8 mouse cellular contexts compared by ENCODE assay signal in the genomic region with DNA sequence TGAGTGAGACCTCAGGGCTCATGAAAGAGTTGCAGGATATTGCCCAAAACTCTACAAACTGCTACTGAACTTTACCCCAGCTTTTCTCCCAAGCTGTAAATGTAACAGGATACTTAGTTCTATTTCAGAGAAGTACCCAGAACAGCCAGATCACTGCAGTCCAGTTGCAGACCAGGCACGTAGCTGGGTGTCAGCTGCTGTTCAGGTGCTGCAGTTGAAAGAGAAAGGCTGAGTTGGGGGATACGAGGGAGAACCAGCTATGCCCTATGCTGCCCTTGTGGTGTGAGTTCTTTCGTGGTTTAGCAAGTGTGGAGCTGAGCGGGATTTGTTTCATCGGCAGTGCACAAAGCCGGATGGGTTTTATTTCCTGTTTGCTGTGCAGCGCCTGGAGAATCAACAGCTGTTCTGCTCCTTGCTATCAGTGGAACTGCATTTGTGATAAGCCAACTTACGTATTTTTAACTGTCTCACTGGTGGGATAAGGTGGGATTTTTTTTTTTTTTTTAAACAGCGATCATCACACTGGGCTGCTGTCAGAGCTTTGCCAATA.
DNase-seq lines count a peak whose midpoint lies in the region; ATAC-seq and TF ChIP-seq lines count a peak whose summit lies in the region.

No protein-coding gene starts in this region.

- H3K4me2 ChIP-seq in hindbrain, embryonic 13.5 days, result no peak overlapping the region

- H3K4me3 ChIP-seq in bone marrow macrophage, adult 2 months (ENCODE audit: insufficient read depth, low read length), result peak overlapping the region; percentile 41
- no peak overlapping the region for H3K4me3 ChIP-seq in hindbrain, embryonic 13.5 days

- intact Hi-C loops in heart, postnatal 14 days (cut with DNase I), result no loop called here

- no peaks in the 10 kb centered on the region for H3K9me3 ChIP-seq in hindbrain, embryonic 13.5 days

- 83% methylated on average over 9 of the region's 9 CpGs for WGBS in hindbrain, embryonic 13.5 days

- H3K36me3 ChIP-seq in hindbrain, embryonic 13.5 days, result no peaks in the 10 kb centered on the region

- TF ChIP-seq CTCF in bone marrow macrophage, adult 2 months (IDR thresholded peaks at IDR 0.05; ENCODE audit: low read depth, low read length), result no peak

- H3K27ac ChIP-seq in bone marrow macrophage, adult 2 months (ENCODE audit: insufficient read depth, low read depth, low read length), result peak overlapping the region; percentile 93
- no peak overlapping the region for H3K27ac ChIP-seq in hindbrain, embryonic 13.5 days

- DNase-seq in heart, adult 11 months, result peak; percentile 93
- DNase-seq in heart, postnatal 14 days, result no peak
- peak; percentile 38 to 52 for DNase-seq in kidney, postnatal 4 days
- DNase-seq in natural killer cell, adult 2 months (ENCODE audit: low spot score in 2 of 2), result peak; percentile 32 to 39
- no peak for DNase-seq in left cerebral cortex, adult 11 months (ENCODE audit: low spot score)
- no peak for DNase-seq in frontal cortex, postnatal 14 days (ENCODE audit: low spot score in 2 of 2)

- TF ChIP-seq POLR2A in bone marrow macrophage, adult 2 months (IDR thresholded peaks at IDR 0.05; ENCODE audit: borderline replicate concordance, low read depth, low read length), result no peak

- peaks cover 63% of the 10 kb centered on the region for H3K4me1 ChIP-seq in bone marrow macrophage, adult 2 months (ENCODE audit: control insufficient read depth, insufficient read depth, low read length)
- H3K4me1 ChIP-seq in hindbrain, embryonic 13.5 days (replicated peaks), result peaks cover 8% of the 10 kb centered on the region

- no peaks in the 10 kb centered on the region for H3K27me3 ChIP-seq in hindbrain, embryonic 13.5 days

- no peak overlapping the region for H3K9ac ChIP-seq in hindbrain, embryonic 13.5 days

- no peak for ATAC-seq in hindbrain, embryonic 13.5 days (ENCODE audit: low FRiP score)

Comparison
In these comparisons a context has a peak if more than half of its experiments do, and no peak if none do; other contexts are left out.
1. DNase-seq: peak in heart, adult 11 months (single experiment), kidney, postnatal 4 days (2 of 2) and natural killer cell, adult 2 months (2 of 2); none in heart, postnatal 14 days (0 of 2), left cerebral cortex, adult 11 months (single experiment) and frontal cortex, postnatal 14 days (0 of 2).